Mouse (Mus musculus) adrenal gland, adult 8-10 months (tissue): Measurements from ENCODE around the gene Gna12. TPM values are rescaled to one million over a fixed set of nuclear protein-coding genes. Genes with fewer than 3 reads are reported as not detected.

Experiments
- DNase-seq: peaks from one replicate; pipeline ENCODE4 v3.0.0; 2022
- total RNA-seq, 4 experiments: library from RNA; stranded (reverse); gene quantifications; 2 replicates each; pipeline ENCODE4 v1.2.4; 2022

The Gna12 gene
- total RNA-seq, 4 experiments from 2014 or later: 135 to 173 (median 141) TPM

DNA sequence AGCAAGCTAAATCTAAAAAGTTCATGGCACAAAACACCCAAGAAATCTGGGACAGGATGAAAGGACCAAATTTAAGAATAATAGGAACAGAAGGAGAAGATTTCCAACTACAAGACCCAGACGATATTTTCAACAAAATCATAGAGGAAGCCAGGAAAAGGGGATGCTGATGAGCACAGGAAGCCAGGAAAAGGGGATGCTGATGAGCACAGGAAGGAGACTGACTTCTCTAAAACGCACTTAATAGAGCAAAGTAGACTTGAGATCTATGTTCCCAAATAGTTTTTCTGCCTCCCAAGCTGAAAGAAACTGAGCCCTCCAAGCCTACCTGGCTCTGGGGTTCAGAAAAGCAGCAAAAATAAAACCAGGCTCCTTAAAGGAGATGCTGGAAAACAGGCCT, 2.8 kb downstream of the Gna12 start:
- no peak for DNase-seq

- no peak for DNase-seq
These were observed 3.4 kb downstream of the Gna12 start for GRCm38 (mm10) chr5:140826796-140827195.

- no peak for DNase-seq
These were observed 4.1 kb downstream of the Gna12 start for GRCm38 (mm10) chr5:140826118-140826517.

DNA sequence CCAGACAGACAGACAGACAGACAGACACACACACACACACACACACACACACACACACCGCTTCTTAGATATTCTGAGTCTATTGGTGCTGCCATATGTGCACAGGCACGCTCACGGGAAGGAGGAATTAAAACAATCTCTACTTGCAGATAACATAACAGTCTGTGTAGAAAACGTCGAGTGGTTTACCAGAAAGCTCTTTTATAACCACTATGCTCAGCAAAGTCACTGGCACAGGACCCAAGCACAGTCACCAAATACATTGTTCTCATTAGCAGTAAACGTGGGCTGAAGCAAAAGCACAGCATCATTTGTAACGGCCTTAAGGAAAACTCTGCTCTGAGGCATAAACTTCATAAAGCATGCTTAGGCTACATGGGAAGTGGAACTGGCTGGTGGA, 6.1 kb downstream of the Gna12 start:
- DNase-seq: no peak

DNA sequence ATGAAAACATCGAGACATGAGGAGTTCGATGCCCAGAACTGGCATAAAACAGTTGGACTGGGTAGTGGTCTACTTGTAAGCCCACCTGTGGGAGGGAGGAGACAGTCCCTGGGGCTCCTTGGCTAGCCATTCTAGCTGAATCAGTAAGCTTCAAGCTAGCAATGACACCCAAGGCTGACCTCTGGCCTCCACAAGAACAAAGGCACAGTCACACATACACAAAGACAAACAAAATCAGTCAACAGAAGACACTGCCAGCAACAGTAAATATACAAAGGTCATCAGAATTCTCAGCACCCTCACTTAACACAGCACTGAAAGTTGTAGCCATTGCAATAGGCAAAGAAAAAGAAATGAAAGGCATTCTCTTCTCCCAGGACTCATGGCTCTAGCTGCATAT, 6.8 kb downstream of the Gna12 start:
- DNase-seq: no peak

GRCm38 (mm10) chr5:140821951-140822350, 8.3 kb downstream of the Gna12 start:
- peak; percentile 60 for DNase-seq

DNA sequence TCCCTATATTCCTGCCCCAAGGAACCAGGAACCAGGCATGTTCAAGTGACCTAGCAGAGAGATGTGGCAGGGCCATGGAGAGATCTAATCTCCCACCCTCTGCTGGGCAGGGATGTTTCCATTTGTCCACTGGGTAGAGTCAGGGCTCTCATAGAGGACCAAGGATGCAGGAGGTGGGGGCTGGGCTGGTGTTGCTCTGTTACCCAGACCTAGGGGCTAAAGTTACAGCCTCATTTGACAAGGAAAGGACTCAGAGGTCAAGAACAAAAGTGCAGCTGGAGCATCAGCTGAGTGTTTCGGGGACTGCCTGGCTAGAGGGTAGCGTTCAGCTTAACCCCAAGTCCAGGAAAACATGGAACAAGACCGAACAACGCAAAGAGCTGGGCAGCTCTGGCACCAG, 9.7 kb downstream of the Gna12 start:
- no peak for DNase-seq

DNA sequence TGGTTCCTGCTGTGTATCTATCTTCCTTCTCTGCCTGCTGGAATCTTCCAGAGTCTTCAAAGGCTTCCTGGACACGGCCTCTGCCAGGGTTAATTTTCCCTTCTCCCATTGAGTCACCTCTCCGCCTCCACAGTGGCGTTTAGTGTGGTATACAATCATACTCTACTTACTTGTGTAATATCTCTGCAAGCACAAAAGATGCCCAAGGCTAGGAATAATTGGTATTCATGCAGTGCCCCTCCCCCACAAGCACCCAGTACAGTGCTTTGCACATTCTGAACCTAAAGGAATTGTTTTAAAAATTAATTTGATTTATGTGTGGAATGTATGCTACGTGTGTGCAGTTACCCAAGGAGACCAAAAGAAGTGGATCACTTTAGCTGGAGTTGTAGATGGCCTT, 10.6 kb downstream of the Gna12 start:
- DNase-seq: no peak

- no peak for DNase-seq
These were observed 11.7 kb downstream of the Gna12 start for GRCm38 (mm10) chr5:140818482-140819076.

GRCm38 (mm10) chr5:140816950-140817568, 13.2 kb downstream of the Gna12 start:
- no peak for DNase-seq

- no peak for DNase-seq
These were observed 14.2 kb downstream of the Gna12 start for GRCm38 (mm10) chr5:140816008-140816407.

- no peak for DNase-seq
These were observed 15.0 kb downstream of the Gna12 start for GRCm38 (mm10) chr5:140815059-140815728.

- DNase-seq: no peak
These were observed 15.8 kb downstream of the Gna12 start for GRCm38 (mm10) chr5:140814403-140814802.

DNA sequence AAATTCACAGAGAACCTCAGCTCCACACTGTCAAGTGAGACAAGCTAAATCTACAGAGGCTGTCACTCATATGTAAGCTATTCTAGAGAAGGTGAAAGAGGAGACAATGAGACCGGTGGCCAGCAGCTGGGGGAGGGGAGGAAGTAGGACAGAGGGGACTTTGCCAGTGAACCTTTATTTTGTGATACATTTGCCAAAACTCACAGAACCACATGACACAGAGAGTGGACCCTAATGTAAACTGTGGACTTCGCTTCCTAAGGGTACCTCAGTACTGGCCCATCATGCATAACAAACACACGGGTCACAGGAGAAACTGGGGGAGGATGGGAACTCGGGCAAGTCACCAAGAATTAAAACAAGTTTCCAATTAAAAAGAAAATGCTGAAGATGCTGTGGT, 17.5 kb downstream of the Gna12 start:
- no peak for DNase-seq

- no peak for DNase-seq
These were observed 18.2 kb downstream of the Gna12 start for GRCm38 (mm10) chr5:140812063-140812462.

GRCm38 (mm10) chr5:140811390-140811789, 18.8 kb downstream of the Gna12 start:
- no peak for DNase-seq

DNA sequence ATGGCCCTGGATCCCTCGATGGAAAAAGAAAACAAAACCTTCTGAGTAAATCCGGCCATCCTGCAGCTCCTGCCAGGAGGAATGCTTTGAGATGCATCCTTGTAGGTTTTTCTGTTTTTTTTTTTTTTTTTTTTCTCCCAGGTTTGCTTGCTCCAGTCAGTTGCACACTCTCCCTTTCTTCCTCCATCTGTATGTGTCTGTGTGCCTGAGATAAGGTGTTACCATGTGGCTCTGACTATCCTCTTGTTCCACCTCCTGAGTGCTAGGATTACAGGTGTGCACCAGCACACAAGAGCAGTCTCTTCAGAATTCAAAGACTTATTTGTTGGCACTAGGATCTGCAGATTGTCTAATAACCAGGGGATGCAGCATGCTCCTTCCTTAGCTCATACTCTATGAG, 23.3 kb downstream of the Gna12 start:
- DNase-seq: no peak

DNA sequence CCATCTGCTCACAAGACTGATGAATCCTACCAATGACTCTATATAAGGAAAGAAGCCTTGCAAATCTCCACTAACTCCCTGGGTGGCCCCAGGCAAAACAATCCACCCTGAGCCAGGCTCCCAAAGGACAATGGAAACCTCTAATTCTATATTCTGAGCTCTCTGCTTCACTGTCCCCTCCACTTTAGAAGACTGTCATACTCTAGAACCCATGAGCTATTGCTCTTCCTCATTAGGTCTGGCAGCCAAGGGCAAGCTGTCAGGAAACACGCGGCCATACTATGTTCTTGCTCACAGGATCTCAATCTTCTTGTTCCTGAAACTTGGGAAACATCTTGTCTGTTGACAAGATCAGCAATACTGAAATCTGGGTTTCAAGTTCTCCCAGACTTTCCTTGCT, 24.0 kb downstream of the Gna12 start:
- no peak for DNase-seq

- DNase-seq: no peak
These were observed 28.4 kb downstream of the Gna12 start for GRCm38 (mm10) chr5:140801782-140802181.

GRCm38 (mm10) chr5:140800288-140800923, 29.8 kb downstream of the Gna12 start:
- DNase-seq: peak; percentile 41

DNA sequence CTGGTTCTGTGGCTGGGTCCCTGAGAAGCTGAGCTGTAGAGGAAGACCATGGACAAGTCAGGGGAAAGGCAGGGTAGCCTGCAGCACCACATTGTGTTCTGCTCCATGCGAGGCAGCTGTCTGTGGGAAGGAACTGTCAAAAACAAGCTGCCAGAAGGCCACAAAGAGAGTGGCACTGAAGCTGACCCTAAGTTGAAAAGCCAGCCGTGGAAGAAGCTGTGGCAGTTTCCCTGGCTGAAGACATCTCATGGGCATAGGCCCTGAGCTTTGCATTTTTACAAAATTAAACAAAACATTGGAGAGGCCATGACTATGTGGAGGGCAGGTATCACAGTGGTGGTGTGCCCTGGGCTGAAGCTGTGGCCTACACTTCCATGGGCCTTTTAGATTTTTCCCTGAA, 31.0 kb downstream of the Gna12 start:
- DNase-seq: no peak

DNA sequence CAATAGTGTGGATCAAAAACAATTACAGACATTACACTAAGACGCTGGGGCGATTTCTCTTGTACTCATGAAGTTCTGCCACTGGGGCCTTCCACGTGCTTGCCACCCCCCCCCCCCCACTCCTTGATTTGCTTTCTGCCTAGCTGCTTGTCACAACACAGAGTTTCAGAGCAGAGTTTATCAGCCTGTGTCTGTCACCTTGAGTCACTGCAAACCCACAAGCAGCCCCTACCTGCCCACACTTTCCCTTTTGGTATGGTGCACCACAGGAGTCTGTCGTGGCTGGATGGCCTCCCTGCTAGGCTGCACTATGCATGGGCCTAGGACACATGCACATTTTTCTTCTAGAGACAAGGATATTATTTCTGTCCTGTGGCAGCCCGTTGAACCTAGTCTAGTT, 31.5 kb downstream of the Gna12 start:
- DNase-seq: no peak

GRCm38 (mm10) chr5:140798158-140798557, 32.1 kb downstream of the Gna12 start:
- no peak for DNase-seq

- no peak for DNase-seq
These were observed 34.2 kb downstream of the Gna12 start for GRCm38 (mm10) chr5:140796051-140796450.
